Mouse (Mus musculus) midbrain, embryonic 16.5 days (tissue): ENCODE data around the gene Agk. TPM values are rescaled to one million over a fixed set of nuclear protein-coding genes. Genes with fewer than 3 reads are reported as not detected.
A peak's percentile ranks its signal among the peaks of the same experiment; 100 is the strongest.

ENCODE experiments used
- ATAC-seq: fragments of 200-750 bp; cut with Nextera tagmentation; 2 replicates; pipeline ENCODE4 v1.8.0; 2017; ENCODE audit warnings: moderate TSS enrichment
- H3K27ac ChIP-seq: fragments of 300-500 bp; sonication (generic); 2 replicates; pipeline ENCODE4 v1.5.1; 2014; ENCODE audit warnings: mild to moderate bottlenecking, low read length, mixed read lengths
- H3K27me3 ChIP-seq: fragments of 300-500 bp; sonication (generic); 2 replicates; pipeline ENCODE4 v1.6.1; 2014; ENCODE audit warnings: low read depth, low read length, mixed read lengths; ENCODE audit not compliant: control insufficient read depth, insufficient read depth
- H3K36me3 ChIP-seq: fragments of 300-500 bp; sonication (generic); 2 replicates; pipeline ENCODE4 v1.6.1; 2014; ENCODE audit warnings: mild to moderate bottlenecking, low read length, moderate library complexity, mixed read lengths; ENCODE audit not compliant: control insufficient read depth, insufficient read depth
- H3K4me1 ChIP-seq: fragments of 300-500 bp; sonication (generic); 2 replicates; pipeline ENCODE4 v1.6.1; 2014; ENCODE audit warnings: mild to moderate bottlenecking, low read length, mixed read lengths; ENCODE audit not compliant: control insufficient read depth, insufficient read depth
- H3K4me2 ChIP-seq: fragments of 300-500 bp; sonication (generic); 2 replicates; pipeline ENCODE4 v1.6.1; 2014; ENCODE audit warnings: mild to moderate bottlenecking, low read length, mixed read lengths
- H3K4me3 ChIP-seq: fragments of 300-500 bp; sonication (generic); 2 replicates; pipeline ENCODE4 v1.5.1; 2014; ENCODE audit warnings: low read depth, mild to moderate bottlenecking, low read length, moderate library complexity, mixed read lengths
- H3K9ac ChIP-seq: fragments of 300-500 bp; sonication (generic); 2 replicates; pipeline ENCODE4 v1.6.1; 2014; ENCODE audit warnings: low read depth, low read length, mixed read lengths
- H3K9me3 ChIP-seq: fragments of 300-500 bp; sonication (generic); replicated peaks from 2 replicates; pipeline ENCODE4 v1.6.1; 2014; ENCODE audit warnings: mild to moderate bottlenecking, low read length, mixed read lengths; ENCODE audit not compliant: control insufficient read depth, poor library complexity, severe bottlenecking
- whole genome bisulfite sequencing: fragments of 180-500 bp; shearing (Covaris S2); extraction: QIAGEN DNeasy Blood & Tissue Kit; methylation state at CpG from one replicate; pipeline ENCODE4 v1.1.7; 2014; 5-methylcytosine and 5-hydroxymethylcytosine counted together
- polyA plus RNA-seq: library from polyadenylated mRNA; unstranded; fragments of >200 nt; fragmentation: Nextera tagmentation; extraction: Ambion mirVana; gene quantifications from 2 replicates; pipeline ENCODE4 v1.2.1, GENCODE M21; 2015

Gene Agk
- polyA plus RNA-seq: 64.0 and 74.5 TPM in 2 replicates

DNA sequence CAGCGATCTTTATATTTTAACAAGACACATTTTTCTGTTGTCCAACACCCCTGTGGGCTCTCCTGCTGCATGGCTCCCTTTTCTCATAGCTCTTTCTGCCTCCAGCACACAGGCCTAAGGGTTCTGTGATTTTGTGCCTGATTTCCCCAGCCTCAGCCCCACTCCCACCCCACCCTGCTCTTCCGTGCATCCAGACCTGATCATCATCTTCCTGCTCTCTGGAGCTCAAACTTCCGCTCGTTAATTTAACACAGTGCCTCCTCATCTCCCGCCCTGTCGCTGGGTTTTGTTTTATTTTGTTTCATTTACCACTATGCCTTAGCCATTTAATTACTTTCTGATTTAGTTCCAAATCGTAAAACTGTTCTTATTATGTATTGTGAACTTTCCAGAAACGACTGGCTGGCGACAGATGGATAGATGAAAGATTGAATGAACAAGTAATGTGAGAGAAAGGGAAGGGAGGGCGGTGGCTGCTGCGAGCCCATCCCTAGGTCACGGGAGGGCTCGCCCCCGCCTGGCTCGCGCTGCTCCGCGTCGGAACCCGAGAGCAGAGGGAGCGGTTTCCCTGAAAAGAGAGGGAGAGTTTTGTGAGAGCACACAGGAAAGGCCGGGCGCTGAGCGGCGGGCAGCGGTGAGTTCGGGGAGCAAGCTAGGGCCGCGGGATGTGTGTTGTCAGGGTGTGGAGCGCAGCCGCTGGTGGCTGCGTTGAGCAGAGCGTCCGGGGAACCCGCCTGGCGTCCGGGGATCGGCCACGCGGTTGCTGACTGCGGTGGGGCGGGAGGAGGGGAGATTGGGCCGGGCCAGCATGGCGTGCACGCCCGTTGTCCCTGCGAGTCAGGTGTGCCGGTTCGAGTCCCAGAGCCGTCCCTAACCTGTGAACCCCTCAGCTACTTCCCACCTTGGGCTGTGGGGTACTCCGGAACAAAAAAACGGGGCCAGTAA is at the start of gene Agk:
Agk (plus strand) TSS at position 276 of the 945 bp plus-strand sequence.
- H3K9me3 ChIP-seq: no peaks in the 10 kb centered on the region
- H3K27ac ChIP-seq: peak within 1 kb of the TSS; percentile 91
- no peaks in the 10 kb centered on the region for H3K27me3 ChIP-seq
- peak; percentile 97 for ATAC-seq
- WGBS: 2% methylated on average over 52 of the region's 52 CpGs
- peak within 1 kb of the TSS; percentile 79 for H3K4me3 ChIP-seq
- H3K9ac ChIP-seq: peak within 1 kb of the TSS; percentile 91
- peak within 1 kb of the TSS; percentile 62 for H3K4me2 ChIP-seq
- H3K4me1 ChIP-seq: peaks cover 10% of the 10 kb centered on the region; the same call in 1 of the 2 replicates
- no peaks in the 10 kb centered on the region for H3K36me3 ChIP-seq

DNA sequence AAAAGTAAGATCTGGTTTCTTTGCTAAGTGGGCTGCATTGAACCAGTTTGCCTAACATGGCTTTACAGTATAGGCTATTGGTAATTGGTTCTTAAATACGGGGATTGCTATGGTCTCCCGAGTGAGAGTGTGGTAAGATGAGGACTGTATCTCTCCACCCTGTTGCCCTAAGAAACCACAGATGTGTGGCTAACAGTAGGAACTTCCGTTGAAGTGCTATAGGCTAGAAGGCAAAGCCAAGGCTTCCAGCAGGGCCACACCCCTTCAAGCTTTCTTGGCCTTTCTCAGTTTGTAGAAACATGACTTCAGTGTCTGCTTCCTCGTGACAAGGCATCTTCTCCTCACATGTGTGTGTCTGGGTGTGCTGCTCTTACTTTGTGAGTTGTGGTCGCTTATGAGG is 24.3 kb upstream of the Agk start:
- WGBS: 91% methylated on average over 5 of the region's 5 CpGs
- ATAC-seq: no peak
- Histone ChIP-seq H3K4me2 (no peak overlapping the region), H3K4me3 (no peak overlapping the region), H3K27me3 (no peaks in the 10 kb centered on the region), H3K9ac (no peak overlapping the region), H3K27ac (no peak overlapping the region), H3K9me3 (no peaks in the 10 kb centered on the region), H3K36me3 (no peaks in the 10 kb centered on the region), H3K4me1 (no peaks in the 10 kb centered on the region)

GRCm38 (mm10) chr6:40303379-40303778 is 21.6 kb upstream of the Agk start:
- Histone ChIP-seq H3K27ac (no peak overlapping the region), H3K9me3 (no peaks in the 10 kb centered on the region), H3K4me2 (no peak overlapping the region), H3K27me3 (no peaks in the 10 kb centered on the region), H3K9ac (no peak overlapping the region), H3K36me3 (no peaks in the 10 kb centered on the region), H3K4me1 (no peaks in the 10 kb centered on the region), H3K4me3 (no peak overlapping the region)
- WGBS: 11% methylated on average over 6 of the region's 6 CpGs
- ATAC-seq: peak; percentile 84

- no peak for ATAC-seq
- H3K4me2 ChIP-seq: no peak overlapping the region
- H3K9me3 ChIP-seq: no peaks in the 10 kb centered on the region
- no peak overlapping the region for H3K9ac ChIP-seq
- H3K36me3 ChIP-seq: no peaks in the 10 kb centered on the region
- no peak overlapping the region for H3K27ac ChIP-seq
- no peak overlapping the region for H3K4me3 ChIP-seq
- no peaks in the 10 kb centered on the region for H3K27me3 ChIP-seq
- no peaks in the 10 kb centered on the region for H3K4me1 ChIP-seq
Observed at GRCm38 (mm10) chr6:40304972-40305371, 20.0 kb upstream of the Agk start.

DNA sequence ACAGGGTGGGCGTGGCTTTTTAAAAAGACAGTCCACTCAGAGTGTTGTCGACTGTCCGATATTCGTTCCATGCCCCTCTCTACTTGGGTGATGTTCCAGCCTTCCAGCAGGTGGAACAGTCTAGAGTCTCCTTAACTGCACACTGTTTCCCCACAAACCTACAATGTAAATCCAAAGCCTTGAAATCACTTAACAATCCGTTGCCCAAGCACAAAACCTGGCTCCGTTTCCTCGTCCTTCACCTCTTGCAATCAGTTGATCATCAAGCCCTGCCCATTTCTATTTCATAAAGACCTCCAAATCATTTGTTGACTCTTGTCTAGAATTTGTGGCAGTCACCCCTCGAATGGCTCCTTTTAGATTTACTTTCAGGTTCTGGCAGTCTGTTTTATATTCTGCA is 1.4 kb downstream of the Agk start:
- 0 out of 2 replicates have a peak, but pooled peaks have one; percentile 11 for ATAC-seq
- peak overlapping the region; percentile 62 for H3K4me2 ChIP-seq
- 87% methylated on average over 8 of the region's 8 CpGs for WGBS
- H3K27me3 ChIP-seq: no peaks in the 10 kb centered on the region
- no peaks in the 10 kb centered on the region for H3K36me3 ChIP-seq
- no peaks in the 10 kb centered on the region for H3K9me3 ChIP-seq
- H3K27ac ChIP-seq: no peak overlapping the region
- H3K4me3 ChIP-seq: peak overlapping the region; percentile 79; the same call in 1 of the 2 replicates
- H3K9ac ChIP-seq: no peak overlapping the region
- peaks cover 10% of the 10 kb centered on the region; the same call in 1 of the 2 replicates for H3K4me1 ChIP-seq

DNA sequence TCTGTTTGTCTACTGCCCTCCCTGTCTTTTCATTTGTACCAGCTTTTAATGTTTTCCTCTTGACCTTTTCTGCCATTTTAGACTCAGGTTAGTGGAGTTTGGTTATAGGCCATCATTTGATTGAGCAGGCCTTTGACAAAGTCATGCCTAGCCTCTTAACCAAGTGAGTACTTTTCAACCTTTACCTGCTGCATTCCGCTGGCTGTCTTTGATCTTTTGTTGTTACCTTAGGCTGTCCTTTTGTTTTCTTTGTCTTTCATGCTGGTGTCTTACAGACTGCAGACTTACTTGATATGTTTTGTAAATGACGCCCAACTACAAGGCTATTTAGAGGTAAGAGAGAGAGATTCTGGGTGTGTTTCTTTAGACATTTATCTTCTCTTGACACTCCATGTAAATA is 8.5 kb downstream of the Agk start:
- no peaks in the 10 kb centered on the region for H3K4me1 ChIP-seq
- no peak overlapping the region for H3K4me2 ChIP-seq
- H3K36me3 ChIP-seq: peaks cover 16% of the 10 kb centered on the region
- H3K4me3 ChIP-seq: no peak overlapping the region
- H3K9ac ChIP-seq: no peak overlapping the region
- no peaks in the 10 kb centered on the region for H3K27me3 ChIP-seq
- 79% methylated on average over 2 of the region's 2 CpGs for WGBS
- H3K9me3 ChIP-seq: no peaks in the 10 kb centered on the region
- no peak overlapping the region for H3K27ac ChIP-seq
- no peak for ATAC-seq

GRCm38 (mm10) chr6:40336735-40337731 is 12.1 kb downstream of the Agk start:
- ATAC-seq: peak; percentile 68
- Histone ChIP-seq H3K27me3 (no peaks in the 10 kb centered on the region), H3K4me1 (no peaks in the 10 kb centered on the region), H3K4me3 (no peak overlapping the region), H3K4me2 (no peak overlapping the region), H3K27ac (no peak overlapping the region), H3K9me3 (no peaks in the 10 kb centered on the region), H3K9ac (no peak overlapping the region), H3K36me3 (peaks cover 17% of the 10 kb centered on the region)
- 78% methylated on average over 6 of the region's 6 CpGs for WGBS

DNA sequence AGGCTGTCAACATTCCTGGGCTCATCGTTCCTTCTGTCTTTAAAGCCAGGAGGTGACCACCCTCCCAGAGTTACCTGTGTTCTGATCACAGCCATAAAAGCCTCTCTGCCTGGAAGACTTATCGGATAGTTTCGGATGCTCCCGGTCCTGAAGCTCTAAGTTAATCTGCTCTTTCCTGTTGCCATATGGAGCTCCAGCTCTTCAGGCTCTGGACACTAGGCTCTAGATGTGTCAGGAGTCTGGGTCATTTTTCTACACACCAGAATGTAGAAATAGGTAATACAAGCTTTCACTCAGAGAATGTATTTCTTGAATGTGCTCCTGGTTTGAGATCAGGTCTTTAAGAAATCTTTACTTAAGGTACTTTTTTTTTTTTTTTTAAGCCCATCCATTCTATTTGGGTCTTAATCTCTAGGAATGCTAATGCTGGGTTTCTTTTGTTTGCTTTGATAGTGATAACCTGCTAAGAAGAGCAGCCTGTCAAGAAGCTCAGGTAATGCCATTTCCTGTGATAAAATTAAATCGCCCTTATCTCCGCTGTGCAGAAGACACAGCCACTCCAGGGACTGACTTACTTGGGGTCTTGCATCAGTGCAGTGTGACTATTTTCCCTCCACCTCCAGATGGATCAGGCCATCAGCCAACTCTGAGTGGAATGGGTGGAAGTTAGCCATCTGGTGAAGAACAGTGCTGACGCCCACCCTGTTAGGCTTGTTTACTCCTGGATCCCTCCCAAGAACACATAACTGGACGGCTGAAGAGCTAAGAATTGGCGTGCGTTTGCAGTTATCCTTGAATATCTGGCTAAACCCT is 22.2 kb downstream of the Agk start:
- H3K4me3 ChIP-seq: no peak overlapping the region
- peak; percentile 80; the same call in 1 of the 2 replicates for ATAC-seq
- H3K27ac ChIP-seq: 0 out of 2 replicates have a peak overlapping the region, but pooled peaks have one; percentile 5
- no peaks in the 10 kb centered on the region for H3K9me3 ChIP-seq
- peaks cover 2% of the 10 kb centered on the region; the same call in 1 of the 2 replicates for H3K4me1 ChIP-seq
- H3K9ac ChIP-seq: no peak overlapping the region
- H3K4me2 ChIP-seq: no peak overlapping the region
- 0 out of 2 replicates have a peak, but pooled peaks cover 2% of the 10 kb centered on the region for H3K36me3 ChIP-seq
- H3K27me3 ChIP-seq: no peaks in the 10 kb centered on the region
- 78% methylated on average over 10 of the region's 10 CpGs for WGBS
